ENCODE assay signal across 13 mouse cellular contexts in genomic region chr14:120136736-120137135, GRCm38 (mm10).
DNase-seq lines count a peak whose midpoint lies in the region; ATAC-seq and TF ChIP-seq lines count a peak whose summit lies in the region.
"Had no signal": no experiment of that assay in that cellular context is flagged by ENCODE, and none has a peak within 500 bp of the region (broad histone marks: within the 10 kb centered on the region; RNA-seq: fewer than 3 reads in every experiment).

No protein-coding gene starts in this region.

- in situ Hi-C loops in ES-E14 (cut with MboI; ENCODE audit: low sequenced_read_pairs in 2 of 2, unreplicated experiment in 2 of 2) = no loop called here

- no peak for TF ChIP-seq CTCF in layer of hippocampus, adult 2 months (conservative IDR thresholded peaks at IDR 0.05)

- peaks cover 8% of the 10 kb centered on the region; the same call in 1 of the 2 replicates for H3K4me1 ChIP-seq in forebrain, embryonic 13.5 days
- peaks cover 18% of the 10 kb centered on the region for H3K4me1 ChIP-seq in forebrain, embryonic 12.5 days
- peaks cover 2% of the 10 kb centered on the region in 2 experiments; a peak in 2 of 4 replicates for H3K4me1 ChIP-seq in ES-E14 (ENCODE audit: control insufficient read depth in 2 of 2, insufficient read depth in 2 of 2, low read length in 2 of 2, poor library complexity in 1 of 2)

- no peaks in the 10 kb centered on the region for H3K36me3 ChIP-seq in forebrain, embryonic 13.5 days (ENCODE audit: poor library complexity, severe bottlenecking)
- no peaks in the 10 kb centered on the region for H3K36me3 ChIP-seq in forebrain, embryonic 12.5 days (replicated peaks)
- H3K36me3 ChIP-seq in ES-E14 (ENCODE audit: control insufficient read depth, insufficient read depth, low read length, poor library complexity, severe bottlenecking) = no peaks in the 10 kb centered on the region
- H3K36me3 ChIP-seq: G1E; hindbrain, embryonic 12.5 days had no signal

- no peak overlapping the region for H3K4me2 ChIP-seq in forebrain, embryonic 13.5 days
- H3K4me2 ChIP-seq in forebrain, embryonic 12.5 days = no peak overlapping the region

- 79% methylated on average over 8 of the region's 8 CpGs for WGBS in forebrain, embryonic 13.5 days
- 85% methylated on average over 8 of the region's 8 CpGs for WGBS in forebrain, embryonic 12.5 days

- H3K9me3 ChIP-seq in forebrain, embryonic 13.5 days (replicated peaks) = no peaks in the 10 kb centered on the region
- no peaks in the 10 kb centered on the region for H3K9me3 ChIP-seq in forebrain, embryonic 12.5 days
- no peaks in the 10 kb centered on the region for H3K9me3 ChIP-seq in ES-E14 (ENCODE audit: control insufficient read depth, insufficient read depth, low read depth, low read length)
- H3K9me3 ChIP-seq: hindbrain, embryonic 12.5 days had no signal

- peak; percentile 30; the same call in 1 of the 2 replicates for ATAC-seq in forebrain, embryonic 13.5 days
- no peak for ATAC-seq in forebrain, embryonic 12.5 days (ENCODE audit: low FRiP score)

- no peak overlapping the region for H3K9ac ChIP-seq in forebrain, embryonic 13.5 days
- no peak overlapping the region for H3K9ac ChIP-seq in forebrain, embryonic 12.5 days
- no peak overlapping the region for H3K9ac ChIP-seq in ES-E14 (ENCODE audit: insufficient read depth, low read depth, low read length, poor library complexity, severe bottlenecking)
- H3K9ac ChIP-seq: hindbrain, embryonic 12.5 days had no signal

- H3K4me3 ChIP-seq in forebrain, embryonic 13.5 days = no peak overlapping the region
- no peak overlapping the region for H3K4me3 ChIP-seq in forebrain, embryonic 12.5 days (replicated peaks)
- no peak overlapping the region for H3K4me3 ChIP-seq in layer of hippocampus, adult 2 months
- H3K4me3 ChIP-seq in ES-E14 (ENCODE audit: insufficient read depth in 1 of 2, low read depth in 1 of 2, low read length in 2 of 2, poor library complexity in 1 of 2, severe bottlenecking in 1 of 2) = no peak overlapping the region
- H3K4me3 ChIP-seq: hindbrain, embryonic 12.5 days had no signal

- H3K27me3 ChIP-seq in forebrain, embryonic 13.5 days = no peaks in the 10 kb centered on the region
- H3K27me3 ChIP-seq in forebrain, embryonic 12.5 days = no peaks in the 10 kb centered on the region

- no peak for DNase-seq in layer of hippocampus, adult 2 months (ENCODE audit: low spot score in 2 of 2)
- no peak for DNase-seq in layer of hippocampus, postnatal 36 days
- DNase-seq in ES-E14 (ENCODE audit: low read depth, low spot score) = no peak
- peak; percentile 1 for DNase-seq in induced T-regulatory cell, adult 2 months (ENCODE audit: low read depth)
- no peak for DNase-seq in adrenal gland, postnatal 36 days
- DNase-seq in kidney, postnatal 14 days = no peak
- DNase-seq: adrenal gland, postnatal 25 days; kidney, adult 2 months; lung, adult 18-20 months had no signal

- no peak overlapping the region for H3K27ac ChIP-seq in forebrain, embryonic 13.5 days
- no peak overlapping the region for H3K27ac ChIP-seq in forebrain, embryonic 12.5 days
- H3K27ac ChIP-seq in layer of hippocampus, adult 2 months = peak overlapping the region; percentile 92
- no peak overlapping the region for H3K27ac ChIP-seq in ES-E14 (ENCODE audit: insufficient read depth, low read depth, low read length, poor library complexity, severe bottlenecking)
- H3K27ac ChIP-seq: hindbrain, embryonic 12.5 days had no signal

TF ChIP-seq in ES-E14, 5 proteins besides CTCF, POLR2A, EP300 and RAD21:
- peak; percentile 89 for TF ChIP-seq MAFK (IDR thresholded peaks at IDR 0.05; ENCODE audit: insufficient read depth, low read depth, low read length)
- no peak for TF ChIP-seq ZC3H11A (IDR thresholded peaks at IDR 0.05; ENCODE audit: borderline replicate concordance, low read depth, low read length)
TF ChIP-seq in ES-E14: peak in this region for 1.
